Comparison of ENCODE assay signal across 9 mouse cellular contexts in the genomic region with DNA sequence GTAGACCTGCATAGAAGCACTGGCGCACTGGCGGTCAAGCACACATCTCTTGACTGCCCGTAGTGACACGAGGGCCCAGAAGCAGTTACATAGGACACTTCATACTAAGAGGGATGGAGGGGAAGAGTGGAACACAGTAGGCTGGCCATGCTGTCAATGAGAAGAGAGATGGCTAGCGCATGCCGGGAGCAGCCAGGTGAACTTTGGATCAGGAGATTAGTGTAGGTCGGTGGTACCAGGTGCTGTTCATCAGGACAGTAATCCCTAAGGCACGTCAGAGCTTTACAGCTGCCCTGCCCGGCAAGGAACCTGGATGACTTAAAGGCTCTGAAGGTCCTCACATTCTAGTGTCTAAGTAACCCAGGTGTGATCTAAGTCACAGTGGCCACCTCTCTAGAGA. TPM values are rescaled to one million over a fixed set of nuclear protein-coding genes. Genes with fewer than 3 reads are reported as not detected.
A peak's percentile ranks its signal among the peaks of the same experiment; 100 is the strongest.
DNase-seq lines count a peak whose midpoint lies in the region; ATAC-seq lines count a peak whose summit lies in the region.
"Had no signal": no experiment of that assay in that cellular context is flagged by ENCODE, and none has a peak within 500 bp of the region (broad histone marks: within the 10 kb centered on the region; RNA-seq: fewer than 3 reads in every experiment).

No protein-coding gene starts in this region.

- H3K9me3 ChIP-seq in hindbrain, embryonic 10.5 days, result no peaks in the 10 kb centered on the region
- H3K9me3 ChIP-seq in hindbrain, embryonic 11.5 days (ENCODE audit: control insufficient read depth, low read length), result no peaks in the 10 kb centered on the region
- H3K9me3 ChIP-seq in embryonic facial prominence, embryonic 14.5 days (ENCODE audit: control insufficient read depth, low read length), result no peaks in the 10 kb centered on the region
- no peaks in the 10 kb centered on the region for H3K9me3 ChIP-seq in kidney, embryonic 15.5 days (replicated peaks)
- no peaks in the 10 kb centered on the region for H3K9me3 ChIP-seq in neural tube, embryonic 13.5 days

- peaks cover 17% of the 10 kb centered on the region for H3K4me1 ChIP-seq in hindbrain, embryonic 10.5 days (replicated peaks)
- H3K4me1 ChIP-seq in hindbrain, embryonic 11.5 days (replicated peaks; ENCODE audit: control insufficient read depth, insufficient read depth, low read length), result no peaks in the 10 kb centered on the region
- 0 out of 2 replicates have a peak, but pooled peaks cover 3% of the 10 kb centered on the region for H3K4me1 ChIP-seq in embryonic facial prominence, embryonic 14.5 days (ENCODE audit: control insufficient read depth, insufficient read depth, low read length)
- peaks cover 17% of the 10 kb centered on the region for H3K4me1 ChIP-seq in kidney, embryonic 15.5 days
- H3K4me1 ChIP-seq in neural tube, embryonic 13.5 days (replicated peaks), result peaks cover 17% of the 10 kb centered on the region

- no peak overlapping the region for H3K9ac ChIP-seq in hindbrain, embryonic 11.5 days (ENCODE audit: low read depth, low read length)
- H3K9ac ChIP-seq in embryonic facial prominence, embryonic 14.5 days (ENCODE audit: low read depth, low read length), result no peak overlapping the region
- H3K9ac ChIP-seq in kidney, embryonic 15.5 days, result no peak overlapping the region
- 0 out of 2 replicates have a peak overlapping the region, but pooled peaks have one; percentile 97 for H3K9ac ChIP-seq in neural tube, embryonic 13.5 days

- H3K36me3 ChIP-seq in hindbrain, embryonic 10.5 days, result peaks cover 8% of the 10 kb centered on the region; the same call in 1 of the 2 replicates
- no peaks in the 10 kb centered on the region for H3K36me3 ChIP-seq in hindbrain, embryonic 11.5 days (ENCODE audit: control insufficient read depth, insufficient read depth, low read length)
- H3K36me3 ChIP-seq in embryonic facial prominence, embryonic 14.5 days (ENCODE audit: control insufficient read depth, insufficient read depth, low read length), result no peaks in the 10 kb centered on the region
- H3K36me3 ChIP-seq in kidney, embryonic 15.5 days, result no peaks in the 10 kb centered on the region
- no peaks in the 10 kb centered on the region for H3K36me3 ChIP-seq in neural tube, embryonic 13.5 days

- no peak for DNase-seq in hindbrain, embryonic 10.5 days (ENCODE audit: low spot score)
- no peak for DNase-seq in hindbrain, embryonic 11.5 days (ENCODE audit: low spot score)
- DNase-seq in embryonic facial prominence, embryonic 14.5 days (ENCODE audit: low spot score), result no peak
- no peak for DNase-seq in MN1 (ENCODE audit: low spot score)
- no peak for DNase-seq in embryo, embryonic 9.5 days (ENCODE audit: extremely low spot score)
- DNase-seq in spleen, adult 18-20 months, result no peak
- DNase-seq: gastrocnemius, postnatal 25 days had no signal

- peak overlapping the region; percentile 99; the same call in 1 of the 2 replicates for H3K4me3 ChIP-seq in hindbrain, embryonic 10.5 days
- H3K4me3 ChIP-seq in hindbrain, embryonic 11.5 days (ENCODE audit: low read depth, low read length), result no peak overlapping the region
- peak overlapping the region; percentile 94 for H3K4me3 ChIP-seq in embryonic facial prominence, embryonic 14.5 days (ENCODE audit: low read depth, low read length)
- peak overlapping the region; percentile 98; the same call in 1 of the 2 replicates for H3K4me3 ChIP-seq in kidney, embryonic 15.5 days (replicated peaks)
- H3K4me3 ChIP-seq in neural tube, embryonic 13.5 days, result peak overlapping the region; percentile 93; the same call in 1 of the 2 replicates

- H3K27me3 ChIP-seq in hindbrain, embryonic 10.5 days (ENCODE audit: insufficient read depth, poor library complexity, severe bottlenecking), result no peaks in the 10 kb centered on the region
- no peaks in the 10 kb centered on the region for H3K27me3 ChIP-seq in hindbrain, embryonic 11.5 days (ENCODE audit: control insufficient read depth, insufficient read depth, low read length)
- H3K27me3 ChIP-seq in embryonic facial prominence, embryonic 14.5 days (replicated peaks; ENCODE audit: control insufficient read depth, insufficient read depth, low read length), result no peaks in the 10 kb centered on the region
- H3K27me3 ChIP-seq in kidney, embryonic 15.5 days, result no peaks in the 10 kb centered on the region
- no peaks in the 10 kb centered on the region for H3K27me3 ChIP-seq in neural tube, embryonic 13.5 days

- H3K27ac ChIP-seq in hindbrain, embryonic 10.5 days, result no peak overlapping the region
- H3K27ac ChIP-seq in hindbrain, embryonic 11.5 days (ENCODE audit: low read depth, low read length), result no peak overlapping the region
- H3K27ac ChIP-seq in embryonic facial prominence, embryonic 14.5 days (replicated peaks; ENCODE audit: low read depth, low read length), result no peak overlapping the region
- no peak overlapping the region for H3K27ac ChIP-seq in kidney, embryonic 15.5 days
- no peak overlapping the region for H3K27ac ChIP-seq in neural tube, embryonic 13.5 days (replicated peaks)

- no peak overlapping the region; the same call in 1 of the 2 replicates for H3K4me2 ChIP-seq in hindbrain, embryonic 11.5 days (replicated peaks; ENCODE audit: low read depth, low read length)
- peak overlapping the region; percentile 67; the same call in 1 of the 2 replicates for H3K4me2 ChIP-seq in embryonic facial prominence, embryonic 14.5 days (ENCODE audit: low read depth, low read length)
- peak overlapping the region; percentile 79 for H3K4me2 ChIP-seq in kidney, embryonic 15.5 days
- peak overlapping the region; percentile 58 for H3K4me2 ChIP-seq in neural tube, embryonic 13.5 days

- 87% methylated on average over 9 of the region's 9 CpGs for WGBS in hindbrain, embryonic 10.5 days
- WGBS in hindbrain, embryonic 11.5 days, result 86% methylated on average over 9 of the region's 9 CpGs
- 76% methylated on average over 9 of the region's 9 CpGs for WGBS in embryonic facial prominence, embryonic 14.5 days
- 73% methylated on average over 9 of the region's 9 CpGs for WGBS in kidney, embryonic 15.5 days
- 94% methylated on average over 9 of the region's 9 CpGs for WGBS in neural tube, embryonic 13.5 days

- no peak for ATAC-seq in hindbrain, embryonic 11.5 days (ENCODE audit: low FRiP score)
- ATAC-seq in embryonic facial prominence, embryonic 14.5 days (ENCODE audit: low read depth), result no peak
- no peak for ATAC-seq in kidney, embryonic 15.5 days (replicated peaks; ENCODE audit: low FRiP score)
- no peak for ATAC-seq in neural tube, embryonic 13.5 days (ENCODE audit: low read depth)

RNA-seq across cellular contexts. Expression of gene Fbxo34, which starts 23.7 kb away (rescaled TPM):
- polyA plus RNA-seq in hindbrain, embryonic 10.5 days (2016; fragmentation: Nextera tagmentation; extraction: Ambion mirVana), result 19.8 and 24.6 TPM in 2 replicates
- 20.1 and 22.9 TPM in 2 replicates for polyA plus RNA-seq in hindbrain, embryonic 11.5 days (2014; fragmentation: Nextera tagmentation; extraction: Ambion mirVana)
- polyA plus RNA-seq in embryonic facial prominence, embryonic 14.5 days (2014; fragmentation: Nextera tagmentation; extraction: Ambion mirVana), result 23.5 and 24.4 TPM in 2 replicates
- 20.6 and 23.7 TPM in 2 replicates for polyA plus RNA-seq in kidney, embryonic 15.5 days (2015; fragmentation: Nextera tagmentation; extraction: Ambion mirVana)
- 23.6 and 24.0 TPM in 2 replicates for polyA plus RNA-seq in neural tube, embryonic 13.5 days (2015; fragmentation: Nextera tagmentation; extraction: Ambion mirVana)

RNA-seq across cellular contexts. Expression of gene Dlgap5, which starts 55.7 kb away (rescaled TPM):
- 56.6 and 76.9 TPM in 2 replicates for polyA plus RNA-seq in hindbrain, embryonic 10.5 days (2016; fragmentation: Nextera tagmentation; extraction: Ambion mirVana)
- 59.9 and 63.2 TPM in 2 replicates for polyA plus RNA-seq in hindbrain, embryonic 11.5 days (2014; fragmentation: Nextera tagmentation; extraction: Ambion mirVana)
- polyA plus RNA-seq in embryonic facial prominence, embryonic 14.5 days (2014; fragmentation: Nextera tagmentation; extraction: Ambion mirVana), result 25.5 and 35.1 TPM in 2 replicates
- 47.8 and 53.9 TPM in 2 replicates for polyA plus RNA-seq in kidney, embryonic 15.5 days (2015; fragmentation: Nextera tagmentation; extraction: Ambion mirVana)
- polyA plus RNA-seq in neural tube, embryonic 13.5 days (2015; fragmentation: Nextera tagmentation; extraction: Ambion mirVana), result 9.1 and 12.2 TPM in 2 replicates
